Mouse (Mus musculus) inflammation-experienced regulatory T-cells, adult 16 weeks (primary cell): ENCODE measurements around the gene Ap1g2. TPM values are rescaled to one million over a fixed set of nuclear protein-coding genes. Genes with fewer than 3 reads are reported as not detected.

ENCODE experiments used
- polyA plus RNA-seq: library from polyadenylated mRNA; unstranded; fragments of 100-300 nt; shearing (Covaris generic); gene quantifications from one replicate; pipeline ENCODE4 v1.2.1, GENCODE M21; 2017

The Ap1g2 gene
- 172 TPM for polyA plus RNA-seq

GRCm38 (mm10) chr14:55105836-55106809 is at the start of gene Ap1g2:
Gene Ap1g2, minus strand, starts transcription at chr14:55106593.

GRCm38 (mm10) chr14:55116425-55117200 is 10.2 kb upstream of the Ap1g2 start, which contains the start of gene Jph4:
Gene Jph4, minus strand, starts transcription at chr14:55116935.

GRCm38 (mm10) chr14:55094704-55095231 is 11.6 kb downstream of the Ap1g2 start, which contains the start of gene Thtpa:
Gene Thtpa, plus strand, starts transcription at chr14:55094784.

GRCm38 (mm10) chr14:55092011-55092577 is 14.3 kb downstream of the Ap1g2 start, which contains the start of gene Zfhx2:
Gene Zfhx2, minus strand, starts transcription at chr14:55092324.

Other genes starting within 250 kb of the Ap1g2 start
- gene Homez, start 235.6 kb downstream of the Ap1g2 start, polyA plus RNA-seq = 16.6 TPM
- 0.60 TPM for gene Ppp1r3e, start 229.0 kb downstream of the Ap1g2 start, polyA plus RNA-seq
- 0.59 TPM for gene Bcl2l2, start 223.2 kb downstream of the Ap1g2 start, polyA plus RNA-seq
- gene Gm20521, start 223.2 kb downstream of the Ap1g2 start, polyA plus RNA-seq = 0.38 TPM
- 32.5 TPM for gene Pabpn1, start 214.1 kb downstream of the Ap1g2 start, polyA plus RNA-seq
- 2.1 TPM for gene Slc22a17, start 193.5 kb downstream of the Ap1g2 start, polyA plus RNA-seq
- not detected for gene Efs, start 180.5 kb downstream of the Ap1g2 start, polyA plus RNA-seq
- gene Il25, start 173.9 kb downstream of the Ap1g2 start, polyA plus RNA-seq = not detected
- gene Cmtm5, start 170.3 kb downstream of the Ap1g2 start, polyA plus RNA-seq = not detected
- not detected for gene Myh6, start 139.7 kb downstream of the Ap1g2 start, polyA plus RNA-seq
- gene Gm17428, start 129.7 kb downstream of the Ap1g2 start, polyA plus RNA-seq = not detected
- not detected for gene Myh7, start 112.0 kb downstream of the Ap1g2 start, polyA plus RNA-seq
- gene Ngdn, start 91.1 kb downstream of the Ap1g2 start, polyA plus RNA-seq = 133 TPM
- gene Zfhx2, start 14.3 kb downstream of the Ap1g2 start, polyA plus RNA-seq = 11.1 TPM
- gene Thtpa, start 11.8 kb downstream of the Ap1g2 start, polyA plus RNA-seq = 18.4 TPM
- not detected for gene Jph4, start 10.3 kb upstream of the Ap1g2 start, polyA plus RNA-seq
- not detected for gene Dhrs2, start 115.4 kb upstream of the Ap1g2 start, polyA plus RNA-seq